Mouse (Mus musculus) gastrocnemius, postnatal 25 days (tissue): ENCODE results near the gene Ccnj. TPM values are rescaled to one million over a fixed set of nuclear protein-coding genes. Genes with fewer than 3 reads are reported as not detected.

Experiments used
- DNase-seq: peaks from one replicate; pipeline ENCODE4 v3.0.0; 2022
- microRNA-seq, 2 experiments: library from miRNA; unstranded; fragments of <30 nt; microRNA quantifications; one replicate each; pipeline ENCODE4 v1.2.0; 2021; ENCODE audit warnings: borderline replicate concordance in 2 of 2
- total RNA-seq, 2 experiments: library from RNA; stranded (reverse); gene quantifications; 1 replicate in 1 of 2; 2 replicates in 1 of 2; pipeline ENCODE4 v1.2.3; 2021

The Ccnj gene
- total RNA-seq, 2 experiments from 2014 or later = 2.9 to 3.5 TPM

- no peak for DNase-seq
Measured at GRCm38 (mm10) chr19:40841593-40841992, 10.5 kb downstream of the Ccnj start.

DNA sequence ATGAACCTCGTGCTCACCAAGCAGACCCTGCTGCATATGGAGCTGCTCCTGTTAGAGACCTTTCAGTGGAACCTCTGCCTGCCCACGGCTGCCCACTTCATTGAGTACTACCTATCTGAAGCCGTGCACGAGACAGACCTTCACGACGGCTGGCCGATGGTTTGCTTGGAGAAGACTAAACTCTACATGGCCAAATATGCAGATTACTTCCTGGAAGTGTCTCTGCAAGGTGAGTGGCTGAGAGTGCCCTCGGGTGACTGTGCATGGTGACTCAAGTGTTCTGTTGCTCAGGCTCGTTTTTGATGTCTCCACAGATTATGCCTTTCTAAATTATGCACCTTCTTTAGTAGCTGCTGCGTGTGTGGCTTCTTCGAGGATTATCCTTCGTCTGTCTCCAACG lies 13.7 kb downstream of the Ccnj start:
- DNase-seq = no peak

GRCm38 (mm10) chr19:40849391-40849790 lies 18.3 kb downstream of the Ccnj start:
- DNase-seq = no peak

- no peak for DNase-seq
Measured at GRCm38 (mm10) chr19:40859555-40859954, 28.5 kb downstream of the Ccnj start.

- no peak for DNase-seq
Measured at GRCm38 (mm10) chr19:40868284-40868683, 37.2 kb downstream of the Ccnj start.

- no peak for DNase-seq
Measured at GRCm38 (mm10) chr19:40869425-40870105, 38.5 kb downstream of the Ccnj start.

GRCm38 (mm10) chr19:40872955-40873665 lies 42.0 kb downstream of the Ccnj start:
- DNase-seq = peak; percentile 81

DNA sequence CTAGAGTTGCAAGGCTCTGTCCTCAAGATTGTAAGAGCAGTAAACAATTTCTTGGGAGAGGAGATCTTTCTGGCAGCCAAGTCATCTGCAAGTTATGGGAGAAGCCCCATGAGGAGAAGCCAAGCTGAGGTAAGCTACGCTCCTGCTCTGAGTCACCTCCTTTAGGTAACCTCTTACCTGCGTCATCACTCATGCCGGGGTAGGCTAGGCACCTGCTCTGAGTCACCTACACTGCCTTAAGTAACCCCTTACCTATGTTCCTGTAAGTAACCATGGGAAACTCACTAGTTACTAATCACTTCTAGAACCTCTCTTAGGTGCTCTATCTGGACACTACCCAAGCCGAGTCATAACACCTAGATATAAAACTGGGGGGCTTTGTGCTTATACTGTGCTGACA lies 50.6 kb downstream of the Ccnj start:
- DNase-seq = no peak

- DNase-seq = no peak
Measured at GRCm38 (mm10) chr19:40888887-40889286, 57.8 kb downstream of the Ccnj start.

DNA sequence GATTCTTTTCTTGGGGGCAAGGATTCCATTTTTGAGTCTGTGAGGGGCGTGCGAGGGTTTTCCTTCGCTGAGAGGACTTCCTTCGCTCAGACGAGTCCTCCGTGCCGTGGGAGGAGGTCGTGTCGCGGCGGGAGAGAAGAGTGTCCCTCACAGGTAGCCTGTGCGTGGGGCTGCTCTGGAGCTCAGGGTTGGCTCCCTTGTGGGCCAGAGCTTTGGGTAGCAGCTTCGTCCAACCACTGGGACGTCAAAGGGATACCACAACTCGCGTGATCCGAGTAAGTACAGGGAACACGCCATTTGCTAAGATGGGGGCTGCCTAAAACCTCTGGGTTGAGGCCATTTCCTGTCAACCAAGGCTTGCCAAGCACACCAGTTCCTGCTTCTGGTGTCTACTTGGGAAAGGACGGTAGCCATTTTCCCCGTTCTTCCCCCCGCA lies 63.0 kb downstream of the Ccnj start:
- no peak for DNase-seq

DNA sequence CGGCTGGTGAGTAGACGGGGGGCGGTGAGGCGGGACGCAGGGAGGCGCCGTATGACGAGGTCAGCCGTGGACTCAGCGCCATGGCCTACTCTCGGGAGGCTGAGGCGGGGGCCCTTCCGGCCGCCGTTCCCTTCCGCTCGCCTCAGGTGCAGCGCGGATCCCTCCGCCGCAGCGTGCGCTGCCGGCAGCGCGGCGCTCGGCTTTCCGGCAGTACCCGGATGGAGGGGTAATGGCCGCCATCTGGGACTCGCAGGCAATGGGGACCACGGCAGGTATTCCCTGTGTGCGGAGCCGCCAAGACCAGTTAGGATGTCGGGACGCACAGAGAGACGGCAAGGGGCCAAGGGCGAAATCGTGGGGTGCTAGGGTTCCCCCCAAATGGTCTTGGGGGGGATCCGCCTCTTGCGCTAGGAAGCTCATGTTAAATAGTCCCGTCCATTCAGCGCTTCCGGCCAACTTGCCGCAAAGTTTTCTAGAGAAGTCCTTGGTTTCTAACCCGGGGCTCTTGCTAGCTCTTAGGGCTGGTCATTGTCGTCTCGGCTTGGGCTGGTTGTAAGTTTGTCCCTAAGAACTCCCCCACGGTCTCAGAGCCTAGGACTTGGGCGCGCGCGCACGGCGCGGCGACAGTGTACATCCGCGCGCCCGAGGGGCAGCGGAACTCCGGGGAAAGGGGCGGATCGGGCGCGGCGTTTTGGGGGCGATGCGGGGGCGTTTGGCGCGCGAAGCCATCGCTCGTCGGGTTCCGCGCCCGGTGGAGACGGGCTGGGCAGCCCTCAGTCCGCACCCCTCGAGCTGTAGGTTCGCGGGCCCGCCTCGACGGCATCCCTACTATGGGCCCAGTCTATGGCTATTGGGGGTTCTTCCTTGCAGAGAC lies 63.7 kb downstream of the Ccnj start, which contains the start of gene Zfp518a:
Gene Zfp518a, plus strand, starts transcription at position 187 of the 874 bp plus-strand sequence.
- DNase-seq = peak; percentile 88

DNA sequence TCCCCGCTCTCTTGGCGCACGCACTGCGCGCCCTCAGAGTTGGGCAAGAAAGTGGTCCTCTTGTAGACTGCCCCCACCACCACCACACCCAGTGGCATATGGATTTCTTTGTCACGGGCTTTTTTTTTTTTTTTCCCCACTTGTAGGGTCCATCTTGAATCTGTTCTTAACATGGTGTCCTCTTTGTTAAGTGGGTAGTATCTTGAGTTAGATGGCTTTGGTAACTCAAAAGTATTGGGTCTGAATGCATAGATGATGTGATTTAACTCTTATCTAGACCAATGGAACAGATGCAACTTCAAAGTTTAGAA lies 64.3 kb downstream of the Ccnj start:
- no peak for DNase-seq

Small RNA genes lying within 50 kb of the gene (microRNA-seq; reads per million reads assigned to microRNA genes)
- 0 reads per million in 2 experiments for gene Mir8092

Other genes starting within 250 kb of the Ccnj start
- 1 to 10 TPM; 5.2 to 6.5 TPM for gene Aldh18a1, start 242.8 kb upstream of the Ccnj start, total RNA-seq
- gene Tctn3, start 219.0 kb upstream of the Ccnj start, total RNA-seq = 1 to 10 TPM; 1.4 to 2.2 TPM
- gene Entpd1, start 218.9 kb upstream of the Ccnj start, total RNA-seq = 10 to 100 TPM; 13.7 to 15.8 TPM
- not detected for gene Cc2d2b, start 82.5 kb upstream of the Ccnj start, total RNA-seq
- gene Zfp518a, start 63.4 kb downstream of the Ccnj start, total RNA-seq = 1 to 10 TPM; 3.1 to 3.8 TPM
- gene Blnk, start 163.3 kb downstream of the Ccnj start, total RNA-seq = under 1 TPM; 0.83 to 1.00 TPM
- gene Dntt, start 198.0 kb downstream of the Ccnj start, total RNA-seq = under 1 TPM in 1 of 2 experiments, not detected in 1; 0.19 TPM
- gene Opalin, start 245.8 kb downstream of the Ccnj start, total RNA-seq = not detected